Mouse (Mus musculus) adrenal gland, postnatal 25 days (tissue): Measurements from ENCODE around the gene Tmem150c. TPM values are rescaled to one million over a fixed set of nuclear protein-coding genes. Genes with fewer than 3 reads are reported as not detected.

ENCODE experiments used
- DNase-seq: peaks from one replicate; pipeline ENCODE4 v3.0.0; 2021; ENCODE audit warnings: mixed read lengths
- total RNA-seq: library from RNA; stranded (reverse); gene quantifications from 2 replicates; pipeline ENCODE4 v1.2.3, GENCODE M21; 2021

Tmem150c gene
- total RNA-seq, 1 experiment from 2014 or later: 23.0 TPM

DNA sequence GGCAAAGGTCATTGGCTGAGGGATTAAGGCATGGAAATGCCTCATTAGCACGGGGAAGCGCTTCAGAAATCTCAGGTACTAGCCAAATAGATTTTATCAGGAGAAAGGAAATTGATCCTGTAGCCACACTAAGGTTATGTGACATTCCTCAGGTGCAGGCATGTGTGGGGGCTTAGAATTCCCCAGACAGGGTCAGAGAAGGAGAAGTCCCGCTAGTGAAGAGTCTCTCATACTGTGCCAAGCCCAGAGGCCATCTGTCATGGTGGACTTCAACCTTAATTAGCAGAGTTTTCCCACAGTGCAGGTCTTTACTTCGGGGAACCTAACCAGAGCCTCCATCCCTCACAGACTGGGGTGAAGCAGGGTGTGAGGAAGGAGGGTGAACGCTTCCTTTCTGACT, 62.7 kb downstream of the Tmem150c start:
- DNase-seq: no peak

DNA sequence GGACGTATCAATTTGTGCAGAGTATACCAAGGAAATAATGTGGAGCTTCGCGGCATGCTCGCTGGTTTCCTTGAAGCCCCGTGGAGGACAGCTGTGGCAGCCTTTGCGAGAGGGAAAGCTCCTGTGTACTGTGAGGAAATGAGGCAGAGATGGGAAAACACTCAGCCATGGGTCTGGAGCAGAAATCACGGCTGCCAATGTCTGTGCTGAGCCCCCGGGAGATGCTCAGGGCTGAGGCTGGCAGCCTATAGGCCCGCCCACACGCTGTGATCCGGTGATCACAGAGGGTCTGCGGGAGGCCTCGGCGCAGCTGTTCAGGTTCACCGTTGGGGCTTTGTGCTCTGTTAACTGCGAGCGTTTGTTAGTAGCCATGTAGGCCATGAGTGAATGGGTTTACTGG, 68.0 kb downstream of the Tmem150c start:
- DNase-seq: no peak

DNA sequence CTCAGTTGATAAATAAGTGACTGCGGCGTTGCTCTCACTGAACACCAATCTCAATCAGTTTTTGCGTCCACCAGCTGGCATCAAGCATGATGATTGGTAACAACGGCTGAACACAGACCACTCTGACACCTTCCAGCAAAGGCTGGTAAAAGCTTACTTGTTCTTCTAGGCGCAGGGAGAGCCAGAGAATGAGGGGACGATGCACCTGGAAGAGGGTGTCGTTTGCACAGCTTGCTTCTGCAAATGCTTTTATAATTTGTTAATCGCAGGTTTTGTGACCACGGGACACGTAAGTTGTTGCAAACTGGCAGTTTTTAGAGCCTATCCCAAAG, 68.4 kb downstream of the Tmem150c start:
- no peak for DNase-seq

DNA sequence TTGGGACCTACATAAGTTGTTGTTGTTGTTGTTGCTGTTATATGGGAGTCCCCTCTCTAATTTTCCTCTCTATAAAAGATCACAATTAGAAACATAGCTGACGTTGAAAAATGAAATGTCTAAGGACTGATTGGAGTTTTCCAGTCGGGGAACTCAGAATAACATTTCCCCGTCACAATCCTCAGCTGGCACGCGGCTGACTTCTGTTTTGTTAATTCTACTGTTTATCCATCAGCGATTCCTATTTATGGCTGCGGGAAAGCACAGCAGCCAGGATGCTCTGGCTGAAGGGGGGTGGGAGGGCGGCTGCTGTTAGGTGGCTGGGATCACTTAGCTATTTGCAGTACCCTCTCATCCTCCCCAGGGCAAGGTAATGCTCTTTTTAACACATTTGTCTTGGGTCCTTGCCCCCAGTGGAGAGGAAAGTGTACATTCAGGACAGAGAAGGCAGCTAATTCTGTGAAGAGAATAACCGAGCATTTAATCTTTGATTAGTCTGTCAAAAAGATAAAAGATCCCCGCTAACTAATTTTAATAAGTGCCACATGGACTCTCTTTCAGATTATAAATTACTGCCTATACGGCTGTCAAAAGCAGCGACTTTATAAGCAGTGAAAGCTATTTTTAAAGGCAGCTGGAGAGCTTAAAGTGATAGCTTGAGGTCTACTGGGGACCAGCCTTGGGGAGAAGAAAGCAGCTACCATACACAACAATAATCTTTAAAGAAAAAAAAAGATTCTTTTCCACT, 68.9 kb downstream of the Tmem150c start:
- DNase-seq: no peak

DNA sequence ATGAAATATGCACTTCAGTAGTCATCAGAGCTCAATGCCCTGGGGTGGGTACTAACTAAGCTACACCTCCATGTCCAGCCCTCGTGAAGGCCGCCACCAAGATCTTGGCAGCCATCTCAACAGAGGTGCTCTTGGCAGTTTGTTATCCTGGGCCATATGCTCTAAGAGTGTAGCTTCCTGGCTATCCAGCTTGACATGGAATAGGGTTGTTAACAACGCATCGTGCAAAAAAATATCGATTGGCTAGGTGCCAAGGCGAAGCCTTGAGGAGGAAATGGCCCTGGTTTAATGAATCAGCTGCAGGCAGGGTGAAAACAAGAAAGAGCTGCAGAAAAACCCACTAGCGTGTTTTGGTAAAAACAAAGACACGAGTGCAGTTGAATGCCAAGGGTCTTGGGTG, 74.5 kb downstream of the Tmem150c start:
- peak; percentile 17 for DNase-seq

DNA sequence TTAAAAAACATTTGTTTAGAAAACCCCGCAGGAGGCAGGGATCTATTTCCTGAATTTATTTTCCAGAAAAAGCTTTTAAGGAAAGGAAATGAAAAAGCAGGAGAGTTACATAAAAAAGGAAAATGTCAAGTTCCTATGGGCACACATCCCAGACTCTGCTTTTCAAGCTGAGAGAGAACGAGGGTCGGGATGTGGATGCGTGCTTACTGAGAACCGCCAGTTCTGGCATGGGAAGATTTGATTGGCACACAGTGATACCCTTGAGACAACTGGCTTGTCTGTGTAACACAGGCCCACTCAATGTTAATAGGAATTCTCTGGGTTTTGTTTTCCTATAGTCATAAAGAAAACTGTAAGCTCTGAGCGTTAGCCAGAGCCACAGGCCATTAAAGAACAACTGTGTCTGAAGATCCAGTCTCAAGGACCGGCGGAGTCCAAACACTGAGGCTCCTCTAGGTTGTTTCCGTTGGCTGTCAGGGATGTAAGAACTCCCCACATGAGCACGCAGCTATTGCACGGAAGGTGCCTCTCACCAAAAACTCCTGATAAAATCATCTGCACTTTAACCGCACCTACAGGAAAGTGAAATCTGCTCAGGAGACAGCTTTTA, 75.5 kb downstream of the Tmem150c start:
- no peak for DNase-seq

DNA sequence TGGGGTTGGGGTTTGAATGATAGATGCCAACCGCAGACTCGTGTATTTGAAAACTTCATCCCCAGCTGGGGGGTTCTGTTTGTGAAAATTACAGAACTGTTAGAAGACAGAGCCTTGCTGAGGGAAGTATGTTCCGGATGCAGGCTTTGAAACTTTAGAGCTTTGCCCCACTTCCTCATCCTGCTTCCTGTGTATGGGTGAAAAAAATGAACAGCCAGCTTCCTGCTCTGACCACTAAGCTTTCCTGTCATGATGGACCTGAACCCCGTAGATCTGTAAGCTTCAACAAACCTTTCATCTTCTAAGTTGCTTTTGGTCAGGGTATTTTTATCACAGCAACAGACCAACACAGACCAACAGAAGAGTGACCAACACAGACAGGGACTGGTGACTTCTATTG, 77.6 kb downstream of the Tmem150c start:
- no peak for DNase-seq

DNA sequence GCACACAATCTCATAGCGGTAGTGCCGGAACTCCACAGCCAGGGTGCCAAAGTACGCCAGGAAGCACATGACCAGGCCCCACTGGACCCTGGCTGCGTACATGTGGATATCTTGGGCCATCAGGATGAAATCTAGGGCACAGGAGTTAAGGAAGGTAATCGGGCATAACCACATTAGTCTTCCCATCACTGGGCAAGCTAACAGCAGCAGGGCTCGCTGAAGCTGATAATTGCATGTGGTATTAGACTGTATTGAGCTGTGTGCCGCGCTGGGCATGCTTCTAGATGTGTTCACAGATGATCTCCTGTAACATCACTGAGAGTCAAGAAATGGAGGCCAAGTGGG, 79.7 kb downstream of the Tmem150c start:
- DNase-seq: no peak

DNA sequence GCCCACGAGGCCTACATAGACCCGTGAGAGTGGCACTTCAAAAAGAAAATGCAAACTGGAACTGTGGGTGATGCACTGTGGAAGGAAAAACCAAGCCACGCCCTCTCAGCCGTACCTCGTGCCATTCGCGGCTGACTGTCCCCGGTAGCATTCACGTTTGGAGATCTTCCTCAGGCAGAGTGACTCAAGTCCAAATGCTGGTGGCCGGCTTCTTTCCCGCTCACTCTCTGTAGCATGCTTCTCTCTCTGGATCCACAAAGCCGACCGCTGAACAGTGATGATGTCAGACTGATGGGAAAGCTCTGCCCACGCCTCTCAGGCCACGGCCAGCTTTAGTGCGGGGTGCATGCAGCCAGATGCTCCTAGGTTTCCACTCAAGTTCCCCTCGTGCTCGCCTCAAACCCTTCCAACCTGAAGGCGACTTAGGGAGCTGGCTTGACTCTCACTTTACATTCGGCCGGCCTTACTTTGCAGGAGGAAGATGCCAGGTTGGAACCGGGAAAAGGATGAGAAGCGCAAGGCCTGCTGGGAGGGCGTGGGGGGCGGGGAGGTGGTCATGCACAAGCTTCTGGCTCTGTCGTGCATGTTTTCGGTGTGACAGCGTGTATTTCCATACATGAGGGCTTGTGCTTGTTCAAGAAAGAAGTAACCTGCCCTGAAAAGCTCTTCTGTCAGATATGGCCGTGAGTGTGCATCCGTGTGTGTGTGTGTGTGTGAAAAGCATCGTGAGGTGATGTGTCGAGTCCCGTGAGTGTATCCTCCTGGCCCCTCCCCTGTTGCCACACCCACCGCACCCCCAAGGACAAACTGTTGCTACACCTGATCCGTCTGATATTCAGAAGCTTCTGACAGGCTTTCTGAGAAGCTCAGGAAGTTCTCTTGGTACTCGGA, 80.3 kb downstream of the Tmem150c start:
- DNase-seq: no peak

DNA sequence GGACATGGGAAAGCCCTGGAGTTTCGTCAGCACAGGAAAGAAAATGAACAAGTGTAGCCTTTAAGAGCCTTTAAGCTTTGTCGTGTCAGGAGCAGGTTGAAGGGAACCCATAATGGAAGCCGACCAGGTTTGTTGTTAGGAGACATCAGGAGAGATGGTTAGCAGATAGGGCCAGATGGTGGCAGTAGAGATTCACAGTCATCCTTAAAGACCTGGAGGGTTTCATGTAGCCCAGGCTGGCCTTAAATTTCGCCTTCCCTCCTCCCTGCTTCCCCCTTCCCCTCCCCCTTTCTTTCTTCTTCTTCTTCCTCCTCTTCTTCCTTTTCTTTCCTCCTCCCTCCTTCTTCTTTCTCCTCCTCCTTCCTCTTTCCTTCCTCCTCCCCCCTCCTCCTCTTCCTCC, 85.0 kb downstream of the Tmem150c start:
- no peak for DNase-seq

DNA sequence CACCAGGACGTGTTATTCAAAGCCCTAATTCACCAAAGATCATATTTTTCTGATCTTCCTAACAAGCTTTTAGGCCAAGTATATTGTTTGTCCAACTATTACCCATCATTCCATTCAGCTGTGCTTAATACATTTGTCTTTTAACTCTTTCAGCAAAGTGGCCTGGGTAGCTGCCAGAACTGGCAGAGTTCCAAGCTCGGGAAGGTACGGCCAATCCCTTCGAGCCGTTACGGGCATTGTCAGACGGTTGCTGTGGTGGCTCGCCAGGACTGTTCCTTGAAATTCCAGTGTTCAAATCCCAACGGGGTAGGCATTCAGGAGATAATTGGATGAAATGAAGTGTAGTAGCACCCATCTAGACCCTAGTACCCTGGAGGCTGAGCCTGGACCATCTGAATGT, 87.1 kb downstream of the Tmem150c start:
- DNase-seq: no peak

DNA sequence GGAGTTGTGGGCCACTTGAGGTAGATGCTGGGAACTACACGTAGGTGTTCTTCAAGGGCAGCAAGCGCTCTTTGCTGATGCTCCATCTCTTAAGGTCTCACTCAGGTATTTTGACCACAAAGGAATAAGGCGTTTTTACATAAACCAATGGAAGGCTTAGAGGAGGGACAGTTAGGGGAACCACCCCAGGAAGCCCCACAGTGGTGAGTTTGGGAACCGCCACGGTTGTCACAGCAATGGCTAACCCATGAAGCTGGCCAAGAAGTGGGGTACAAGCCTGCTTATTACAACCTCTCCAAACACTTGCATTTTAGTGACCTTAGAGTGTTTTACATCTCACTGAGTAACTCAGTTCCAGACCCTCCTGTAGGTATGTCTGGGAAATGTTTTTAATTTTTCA, 88.1 kb downstream of the Tmem150c start:
- no peak for DNase-seq

DNA sequence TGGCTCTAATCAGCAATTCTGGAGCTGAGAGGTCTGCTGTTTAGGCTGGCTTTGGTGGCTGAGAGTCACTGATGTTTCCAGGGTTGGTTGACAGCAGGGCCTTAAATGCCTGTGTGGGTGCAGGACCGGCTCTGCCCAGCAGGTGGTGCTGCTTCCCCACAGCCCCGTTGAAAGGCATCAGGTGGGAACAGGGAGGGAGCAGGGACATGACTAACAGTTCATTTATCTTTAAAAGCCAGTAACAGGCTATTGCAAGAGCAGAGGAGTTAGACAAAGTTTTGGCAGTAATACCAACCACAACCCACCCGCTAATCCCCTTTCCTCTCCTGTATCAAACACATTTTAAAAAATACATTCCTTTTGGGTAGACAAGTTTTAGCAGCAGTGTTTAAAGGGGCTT, 89.4 kb downstream of the Tmem150c start:
- DNase-seq: peak; percentile 88

DNA sequence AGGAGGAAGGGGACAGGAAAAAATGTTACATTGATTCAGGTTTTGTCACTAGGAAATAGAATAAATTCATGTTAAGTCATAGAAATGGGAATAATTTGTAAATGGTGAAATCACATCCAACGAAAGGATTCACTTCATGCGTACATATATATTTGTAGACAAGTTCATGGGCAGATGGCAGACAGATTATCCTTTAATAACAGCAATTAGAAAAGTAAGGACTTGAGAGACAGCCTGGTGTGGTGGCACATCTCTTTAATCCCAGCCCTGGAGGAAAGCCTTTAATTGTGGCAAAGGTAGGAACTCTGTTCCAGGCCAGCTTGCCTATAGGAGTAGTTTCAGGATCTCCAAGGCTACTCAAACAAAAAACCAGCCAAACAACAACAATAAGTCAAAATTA, 90.1 kb downstream of the Tmem150c start:
- no peak for DNase-seq

DNA sequence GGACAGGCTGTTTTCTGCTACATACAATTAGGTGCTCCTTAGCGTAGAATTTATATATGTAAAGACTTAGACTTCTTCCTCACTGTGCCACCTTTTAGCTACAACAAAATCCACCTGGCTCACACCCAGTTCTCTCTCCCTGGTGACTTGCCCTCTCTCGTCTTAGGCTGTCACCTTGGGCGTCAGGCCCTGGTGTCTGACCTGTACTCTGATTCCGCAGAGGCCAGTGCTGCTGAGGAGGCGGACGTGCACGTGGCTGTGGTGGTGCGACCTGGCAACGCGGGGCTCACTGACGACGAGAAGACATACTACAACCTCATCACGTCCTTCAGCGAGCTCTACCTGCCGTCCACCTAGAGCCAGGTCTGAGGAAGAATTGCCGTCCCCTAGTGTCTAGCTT, 92.0 kb downstream of the Tmem150c start:
- no peak for DNase-seq

DNA sequence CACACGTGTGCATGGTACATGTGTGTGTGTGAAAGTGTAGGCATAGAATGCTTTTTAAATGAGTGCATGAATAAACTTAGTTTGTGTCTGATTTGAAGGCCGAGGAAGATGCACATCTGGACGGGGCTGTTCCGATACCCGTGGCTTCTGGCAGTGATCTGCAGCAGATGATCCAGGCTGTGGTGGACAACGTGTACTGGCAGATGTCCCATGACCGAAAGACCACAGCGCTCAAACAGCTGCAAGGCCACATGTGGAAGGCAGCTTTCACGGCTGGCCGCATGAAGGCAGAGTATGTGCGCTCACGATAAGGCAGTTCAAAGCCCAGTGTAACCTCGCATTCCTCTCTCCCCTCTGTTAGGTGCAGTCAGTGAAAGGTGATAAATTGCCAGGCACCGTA, 98.7 kb downstream of the Tmem150c start:
- no peak for DNase-seq

DNA sequence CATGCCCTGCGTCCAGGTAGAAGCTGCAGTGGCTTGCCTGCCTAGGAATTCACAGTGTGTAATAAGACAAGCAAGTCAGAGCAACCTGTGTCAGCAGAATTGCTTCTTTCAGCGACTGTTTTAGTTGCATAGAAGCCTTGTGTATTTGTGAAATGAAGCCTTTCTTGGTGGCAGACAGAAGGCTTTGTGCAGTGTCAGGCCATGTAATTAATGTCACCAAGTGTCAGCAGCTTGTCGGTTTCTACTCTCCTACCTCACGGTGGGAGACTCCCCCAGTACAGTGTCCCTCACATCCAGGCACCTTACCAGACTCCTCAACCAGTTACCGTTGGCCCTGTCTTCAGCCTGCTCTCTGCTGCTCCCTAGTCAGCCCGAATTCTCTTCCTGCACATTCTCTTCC, 100.3 kb downstream of the Tmem150c start:
- no peak for DNase-seq

DNA sequence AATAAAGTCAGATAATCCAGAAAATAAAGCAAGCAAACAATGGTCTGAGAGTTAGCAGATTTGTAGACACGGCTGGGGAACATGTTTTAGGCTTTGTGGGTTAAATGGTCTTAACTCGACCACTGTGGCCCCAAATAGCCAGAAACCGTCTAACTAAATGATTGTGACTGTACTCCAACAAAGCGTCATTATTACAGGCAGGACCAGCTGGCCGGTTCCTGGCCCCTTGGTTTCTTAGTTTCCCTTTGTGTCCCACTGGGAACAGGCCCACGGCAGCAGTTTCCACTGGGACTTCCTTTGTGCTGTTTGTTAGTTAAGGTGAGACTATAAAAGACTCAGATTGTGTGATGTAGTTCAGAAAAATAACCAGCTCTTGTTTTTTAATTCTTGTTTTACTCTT, 100.9 kb downstream of the Tmem150c start:
- DNase-seq: no peak

DNA sequence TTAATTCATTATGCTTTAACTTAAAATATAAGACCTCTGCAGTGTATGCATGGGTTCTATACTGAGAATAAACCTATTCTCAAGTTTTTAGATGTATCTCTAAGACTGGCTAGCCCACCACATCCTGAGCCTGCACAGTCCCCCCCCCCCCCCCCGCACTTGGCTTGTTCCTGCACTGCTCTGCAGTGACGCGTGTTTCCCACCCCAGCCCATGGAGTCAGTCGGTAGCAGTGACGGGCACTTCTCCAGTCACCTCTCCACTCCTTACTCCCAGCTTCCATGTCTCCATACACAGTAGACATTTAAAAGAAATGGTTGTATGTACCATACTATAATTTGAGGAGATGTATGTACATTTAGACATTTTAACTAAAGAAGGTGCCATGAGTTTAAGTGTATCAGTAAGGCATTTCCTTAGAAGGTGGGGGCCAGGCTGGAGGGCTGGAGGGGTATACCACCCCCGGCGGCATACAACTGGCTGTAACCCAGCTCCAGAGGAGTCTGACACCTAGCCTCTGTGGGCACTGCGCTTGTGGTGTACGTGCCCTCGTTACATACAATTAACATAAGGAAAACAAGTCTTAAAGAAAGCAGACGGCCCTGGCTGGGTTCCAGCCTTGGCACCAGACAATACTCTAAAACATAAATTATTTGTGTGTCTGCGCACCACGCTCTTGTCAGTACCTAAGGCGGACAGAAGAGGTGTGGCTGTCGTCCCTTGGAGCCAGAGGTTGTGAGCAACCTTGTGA, 102.0 kb downstream of the Tmem150c start:
- DNase-seq: no peak

DNA sequence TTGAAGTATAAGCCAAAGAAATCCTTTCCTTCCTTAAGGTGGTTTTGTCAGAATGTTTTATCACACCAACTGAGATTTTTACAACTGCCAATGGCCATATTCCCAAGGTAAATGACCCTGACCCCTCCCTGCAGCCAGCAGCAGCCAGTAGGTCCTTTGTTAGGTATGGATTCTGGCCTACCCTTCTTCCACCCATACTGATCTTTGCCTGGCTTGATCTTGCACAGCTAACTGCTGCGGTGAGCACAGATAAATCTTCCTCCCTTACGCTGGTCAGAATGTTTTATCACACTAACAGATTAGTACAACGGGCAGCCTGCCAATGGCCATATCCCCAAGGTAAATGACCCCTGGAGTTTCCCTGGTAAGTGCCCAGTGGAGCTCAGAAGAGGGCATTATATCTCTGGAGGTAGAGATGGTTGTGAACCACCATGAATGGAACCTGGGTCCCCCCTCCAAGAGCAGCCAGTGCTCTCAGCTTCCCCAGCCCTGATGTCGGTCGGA, 103.7 kb downstream of the Tmem150c start:
- peak; percentile 57 for DNase-seq

DNA sequence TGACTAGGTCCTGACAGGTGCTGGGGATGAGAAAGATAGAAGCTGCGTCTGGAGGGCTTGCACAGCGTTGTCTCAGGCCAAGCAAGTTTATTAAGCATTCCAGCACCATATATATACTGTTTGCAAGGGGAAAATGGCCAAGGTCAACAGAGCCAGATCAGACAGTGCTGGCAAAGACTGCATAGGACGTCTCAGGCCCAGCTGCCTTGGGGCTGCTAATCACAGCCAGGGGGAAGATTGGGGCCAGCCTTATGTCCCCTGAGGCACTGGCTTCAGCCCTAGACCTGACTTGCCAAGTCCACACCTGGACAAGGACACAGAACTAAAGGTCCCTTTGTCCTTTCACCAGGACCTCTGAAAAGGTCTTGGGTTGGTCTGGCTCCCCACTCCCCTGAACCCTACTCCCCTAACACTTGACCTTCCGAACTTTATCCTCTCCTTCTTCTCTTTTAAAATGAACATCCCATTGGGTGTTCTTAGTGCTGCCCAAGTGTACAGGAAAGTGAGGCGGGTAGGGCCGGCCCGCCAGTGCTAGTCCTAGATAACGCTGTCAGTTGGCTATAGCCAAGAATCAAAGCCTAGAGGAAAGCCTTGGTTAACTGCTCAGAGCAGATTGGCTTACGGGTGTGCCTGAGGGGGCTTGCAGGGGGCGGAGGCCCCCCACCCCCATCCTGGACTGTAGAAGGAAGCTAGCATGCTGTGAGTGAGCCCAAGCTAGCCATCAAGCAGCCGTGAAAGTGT, 104.6 kb downstream of the Tmem150c start:
- DNase-seq: no peak

DNA sequence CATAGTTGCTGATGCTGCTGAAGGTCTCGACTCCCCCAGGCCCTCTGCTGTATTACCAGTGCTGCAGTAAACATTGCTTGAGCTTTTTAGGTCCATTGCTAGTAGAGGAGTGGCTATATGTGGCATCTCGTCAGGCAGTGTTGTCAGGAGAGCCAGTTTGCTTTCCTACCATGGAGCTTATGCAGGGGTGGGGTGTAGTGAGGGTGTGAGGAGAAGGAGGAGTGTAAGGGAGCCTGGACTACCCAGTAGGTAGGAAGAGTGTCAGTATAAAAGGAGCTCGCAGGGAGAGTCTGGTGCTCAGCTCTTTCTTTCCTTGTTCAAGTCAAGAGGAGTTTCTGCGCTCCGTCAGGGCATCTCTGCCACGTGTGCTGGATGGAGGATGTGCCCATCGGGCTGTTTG, 106.9 kb downstream of the Tmem150c start:
- no peak for DNase-seq
